Mouse (Mus musculus): Measurements from ENCODE around the gene Asic3. TPM values are rescaled to one million over a fixed set of nuclear protein-coding genes. Genes with fewer than 3 reads are reported as not detected.
A peak's percentile ranks its signal among the peaks of the same experiment; 100 is the strongest.

Gene Asic3
- polyA plus RNA-seq, 1 experiment from 2014 or later, result 3.0 TPM

DNA sequence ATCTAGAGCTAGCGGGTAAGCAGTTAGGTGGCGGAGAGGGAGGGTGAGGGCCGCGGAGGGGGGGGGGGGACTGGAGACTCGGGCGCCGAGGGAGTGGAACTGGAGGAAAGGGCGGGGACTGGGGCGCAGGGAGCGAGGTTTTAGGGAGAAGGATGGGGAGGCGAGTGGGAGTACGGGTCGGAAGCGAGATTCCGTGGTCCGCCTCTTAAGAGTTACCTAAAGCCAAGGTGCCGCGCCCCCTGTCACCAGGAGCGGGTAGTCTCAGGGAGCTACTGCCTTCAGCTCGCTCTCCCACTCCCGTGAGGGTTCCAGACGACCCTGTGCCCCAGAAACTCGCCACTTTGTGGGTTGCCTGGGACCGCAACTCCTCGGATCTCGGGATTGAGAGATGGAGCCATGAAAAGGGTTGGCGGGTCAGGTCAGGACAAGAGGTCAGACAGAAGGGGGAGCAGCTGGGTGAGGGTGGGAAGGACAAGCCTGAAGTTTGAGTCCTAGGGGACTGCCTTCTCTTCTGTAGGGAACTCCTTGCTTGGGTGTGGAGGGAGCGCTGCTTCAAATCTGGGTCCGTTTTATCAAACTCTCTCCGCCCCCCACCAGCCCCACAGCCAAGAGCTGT, 12.3 kb downstream of the Asic3 start:
- H3K4me2 ChIP-seq, result peak overlapping the region; percentile 85
- ATAC-seq (ENCODE audit: low read depth), result no peak
- H3K27me3 ChIP-seq, result peaks cover 15% of the 10 kb centered on the region; the same call in 1 of the 2 replicates
- peaks cover 19% of the 10 kb centered on the region for H3K36me3 ChIP-seq
- H3K9me3 ChIP-seq, result no peaks in the 10 kb centered on the region
- H3K27ac ChIP-seq (replicated peaks), result no peak overlapping the region
- WGBS, result under 1% methylated on average over 26 of the region's 30 CpGs
- peaks cover 64% of the 10 kb centered on the region for H3K4me1 ChIP-seq (replicated peaks)
- H3K9ac ChIP-seq, result peak overlapping the region; percentile 82
- H3K4me3 ChIP-seq, result peak overlapping the region; percentile 64

DNA sequence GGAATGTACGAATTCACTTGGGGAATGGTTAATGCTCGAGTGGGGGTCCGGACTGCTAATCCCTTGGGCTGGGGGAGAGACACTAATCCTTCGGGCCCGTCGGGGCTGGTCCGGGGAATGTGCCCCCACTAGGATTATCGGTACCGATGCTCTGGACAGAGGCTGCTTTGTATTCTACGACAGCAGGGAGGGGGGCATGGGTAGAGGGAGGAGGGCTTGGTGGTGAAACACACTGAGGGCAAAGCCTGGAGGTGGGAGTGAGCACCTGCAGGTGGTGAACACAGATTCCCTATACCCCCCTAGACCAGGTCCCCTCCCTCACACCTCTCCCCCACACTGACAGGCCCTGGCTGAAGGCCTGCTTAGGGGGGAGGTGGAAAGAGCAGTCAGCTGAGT, 12.8 kb downstream of the Asic3 start:
- Histone ChIP-seq H3K9ac (peak overlapping the region; percentile 82), H3K4me3 (peak overlapping the region; percentile 64), H3K4me2 (peak overlapping the region; percentile 85), H3K4me1 (replicated peaks) (peaks cover 64% of the 10 kb centered on the region), H3K9me3 (no peaks in the 10 kb centered on the region), H3K27me3 (peaks cover 15% of the 10 kb centered on the region; the same call in 1 of the 2 replicates), H3K27ac (replicated peaks) (no peak overlapping the region), H3K36me3 (peaks cover 19% of the 10 kb centered on the region)
- ATAC-seq (ENCODE audit: low read depth), result no peak
- 2% methylated on average over 10 of the region's 10 CpGs for WGBS

DNA sequence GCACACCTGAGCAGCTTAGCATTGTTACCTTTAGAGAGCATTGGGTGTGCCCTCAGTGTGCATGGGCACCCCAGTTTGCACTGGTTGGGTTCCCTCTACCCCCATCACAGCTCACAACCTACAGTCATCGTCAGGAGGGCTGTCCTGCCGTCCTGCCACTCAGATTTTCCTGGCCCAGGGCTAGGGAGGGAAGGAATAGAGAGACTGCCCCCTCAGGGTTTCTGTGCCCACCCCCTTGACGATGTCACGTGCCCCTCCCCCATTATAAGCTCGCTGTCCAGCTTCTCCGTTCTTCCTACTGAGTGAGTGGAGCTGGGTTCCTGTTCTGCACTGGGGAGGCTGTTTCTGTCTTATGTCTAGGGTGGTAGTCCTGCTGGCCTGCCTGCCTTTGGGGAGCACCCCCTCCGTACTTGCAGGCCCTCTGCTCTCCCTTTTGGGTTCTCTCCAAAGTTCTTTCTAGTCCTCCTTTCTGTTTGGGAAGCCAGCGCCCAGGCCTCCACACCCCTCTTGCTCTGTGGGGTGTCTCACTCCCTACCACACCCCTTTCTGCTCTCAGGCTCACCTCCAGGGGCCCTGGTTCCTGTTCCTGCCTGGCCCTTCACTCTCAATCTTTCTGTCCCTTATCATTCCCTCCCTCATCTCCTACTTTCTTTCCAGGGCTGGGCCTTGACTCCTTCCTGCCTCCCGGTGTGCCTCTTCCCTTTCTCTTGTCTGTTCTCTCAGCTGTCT, 13.5 kb downstream of the Asic3 start:
- Histone ChIP-seq H3K9me3 (no peaks in the 10 kb centered on the region), H3K4me2 (peak overlapping the region; percentile 85), H3K4me3 (peak overlapping the region; percentile 64; the same call in 1 of the 2 replicates), H3K9ac (peak overlapping the region; percentile 82; the same call in 1 of the 2 replicates), H3K27me3 (peaks cover 15% of the 10 kb centered on the region; the same call in 1 of the 2 replicates), H3K27ac (replicated peaks) (no peak overlapping the region), H3K36me3 (peaks cover 22% of the 10 kb centered on the region), H3K4me1 (replicated peaks) (peaks cover 60% of the 10 kb centered on the region)
- ATAC-seq (ENCODE audit: low read depth), result no peak
- WGBS, result 10% methylated on average over 9 of the region's 9 CpGs

- Histone ChIP-seq H3K4me2 (peak overlapping the region; percentile 85), H3K36me3 (peaks cover 27% of the 10 kb centered on the region), H3K4me1 (replicated peaks) (peaks cover 55% of the 10 kb centered on the region), H3K27ac (replicated peaks) (no peak overlapping the region), H3K9ac (0 out of 2 replicates have a peak overlapping the region, but pooled peaks have one; percentile 22), H3K9me3 (no peaks in the 10 kb centered on the region), H3K4me3 (no peak overlapping the region), H3K27me3 (peaks cover 15% of the 10 kb centered on the region; the same call in 1 of the 2 replicates)
- 20% methylated on average over 12 of the region's 12 CpGs for WGBS
- ATAC-seq (ENCODE audit: low read depth), result no peak
Observed at GRCm38 (mm10) chr5:24427285-24427633, 14.1 kb downstream of the Asic3 start.

DNA sequence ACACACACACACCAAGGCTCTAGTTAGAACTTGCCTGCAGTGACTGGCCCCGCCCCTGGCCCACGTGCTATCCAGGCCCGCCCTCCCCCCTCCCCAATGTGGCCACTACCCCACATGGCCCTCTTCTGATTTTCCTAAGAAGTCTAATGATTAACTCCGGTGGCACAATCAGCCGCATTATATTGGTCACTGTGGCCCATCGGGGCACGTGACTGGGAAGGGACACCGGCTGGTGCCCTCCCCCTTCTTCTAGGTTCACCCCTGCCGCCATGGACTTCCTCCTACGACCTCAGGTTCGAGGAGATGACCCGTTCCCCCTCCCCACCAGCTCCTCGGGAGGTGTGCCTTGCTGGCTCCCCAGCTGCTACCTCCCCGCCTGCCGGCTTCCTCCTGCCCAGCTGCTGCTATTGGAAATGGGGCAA, 14.8 kb downstream of the Asic3 start:
- no peak overlapping the region for H3K4me3 ChIP-seq
- peaks cover 35% of the 10 kb centered on the region for H3K36me3 ChIP-seq
- H3K9ac ChIP-seq, result peak overlapping the region; percentile 43
- no peaks in the 10 kb centered on the region for H3K9me3 ChIP-seq
- peaks cover 15% of the 10 kb centered on the region; the same call in 1 of the 2 replicates for H3K27me3 ChIP-seq
- ATAC-seq (ENCODE audit: low read depth), result no peak
- H3K27ac ChIP-seq (replicated peaks), result no peak overlapping the region
- 7% methylated on average over 15 of the region's 15 CpGs for WGBS
- peaks cover 48% of the 10 kb centered on the region for H3K4me1 ChIP-seq (replicated peaks)
- peak overlapping the region; percentile 22 for H3K4me2 ChIP-seq

DNA sequence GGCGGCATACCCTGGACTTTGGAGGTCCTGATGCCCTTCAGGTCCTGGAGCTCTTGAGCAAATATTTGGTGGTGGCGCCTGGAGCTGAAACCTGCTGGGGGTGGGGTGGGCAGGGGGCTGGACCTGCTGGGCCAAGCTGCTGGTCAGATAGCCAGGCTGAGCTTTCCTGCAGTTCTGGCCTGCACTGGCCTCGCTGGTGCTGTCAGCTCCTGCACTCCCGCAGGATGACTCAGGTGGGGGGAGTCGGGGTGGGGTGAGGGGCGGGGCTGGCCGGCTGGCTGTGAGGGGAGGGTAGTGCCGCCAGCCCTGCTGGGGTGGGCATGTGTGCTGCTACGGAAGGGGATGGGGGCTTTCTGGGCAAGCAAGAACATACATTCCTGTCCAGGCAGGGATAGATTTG, 15.4 kb downstream of the Asic3 start:
- Histone ChIP-seq H3K4me1 (replicated peaks) (peaks cover 46% of the 10 kb centered on the region), H3K4me3 (no peak overlapping the region), H3K9ac (peak overlapping the region; percentile 43), H3K27ac (replicated peaks) (no peak overlapping the region), H3K9me3 (no peaks in the 10 kb centered on the region), H3K4me2 (no peak overlapping the region), H3K27me3 (peaks cover 15% of the 10 kb centered on the region; the same call in 1 of the 2 replicates), H3K36me3 (peaks cover 41% of the 10 kb centered on the region)
- 13% methylated on average over 9 of the region's 9 CpGs for WGBS
- no peak for ATAC-seq (ENCODE audit: low read depth)

GRCm38 (mm10) chr5:24433993-24434392, 20.8 kb downstream of the Asic3 start:
- H3K9ac ChIP-seq, result no peak overlapping the region
- H3K4me2 ChIP-seq, result no peak overlapping the region
- H3K27ac ChIP-seq (replicated peaks), result no peak overlapping the region
- H3K27me3 ChIP-seq, result no peaks in the 10 kb centered on the region
- WGBS, result 93% methylated on average over 8 of the region's 8 CpGs
- H3K4me3 ChIP-seq, result no peak overlapping the region
- ATAC-seq (ENCODE audit: low read depth), result no peak
- H3K4me1 ChIP-seq (replicated peaks), result no peaks in the 10 kb centered on the region
- H3K36me3 ChIP-seq, result peaks cover 76% of the 10 kb centered on the region
- H3K9me3 ChIP-seq, result no peaks in the 10 kb centered on the region

DNA sequence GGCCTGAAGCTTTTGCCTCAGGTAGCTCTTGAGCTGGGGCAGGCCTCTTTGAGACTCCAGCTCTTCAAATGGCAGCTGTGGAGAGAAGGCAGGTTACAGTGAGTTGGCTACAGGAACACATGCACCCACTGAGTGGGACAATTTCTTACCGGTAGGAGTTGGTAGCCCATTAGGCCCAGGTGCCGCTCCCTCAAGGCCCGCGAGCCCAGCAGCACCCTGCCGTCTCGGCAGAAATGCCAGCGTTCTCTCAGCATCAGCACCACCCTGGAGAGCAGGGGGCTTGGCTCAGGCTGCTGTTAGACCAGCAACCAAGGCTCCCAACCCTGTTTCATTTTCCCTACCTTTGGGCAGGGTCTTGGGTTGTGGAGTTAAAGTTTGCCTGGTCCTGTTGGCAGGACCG, 28.0 kb downstream of the Asic3 start:
- peaks cover 58% of the 10 kb centered on the region for H3K36me3 ChIP-seq

GRCm38 (mm10) chr5:24442029-24442428, 28.8 kb downstream of the Asic3 start:
- WGBS, result 86% methylated on average over 9 of the region's 9 CpGs
- H3K36me3 ChIP-seq, result peaks cover 56% of the 10 kb centered on the region

More for the DNA sequence above, 28.0 kb downstream of the Asic3 start:
- peaks cover 21% of the 10 kb centered on the region for H3K4me1 ChIP-seq (replicated peaks)
- no peak overlapping the region for H3K27ac ChIP-seq (replicated peaks)
- no peak overlapping the region for H3K9ac ChIP-seq
- no peak for ATAC-seq (ENCODE audit: low read depth)
- no peaks in the 10 kb centered on the region for H3K27me3 ChIP-seq
- H3K4me2 ChIP-seq, result no peak overlapping the region
- no peaks in the 10 kb centered on the region for H3K9me3 ChIP-seq
- WGBS, result 93% methylated on average over 8 of the region's 8 CpGs
- H3K4me3 ChIP-seq, result no peak overlapping the region

GRCm38 (mm10) chr5:24443204-24443603, 30.0 kb downstream of the Asic3 start:
- H3K27ac ChIP-seq (replicated peaks), result no peak overlapping the region
- peaks cover 54% of the 10 kb centered on the region for H3K36me3 ChIP-seq
- H3K4me1 ChIP-seq (replicated peaks), result peaks cover 38% of the 10 kb centered on the region
- no peak for ATAC-seq (ENCODE audit: low read depth)
- no peak overlapping the region for H3K4me2 ChIP-seq
- no peaks in the 10 kb centered on the region for H3K27me3 ChIP-seq
- H3K9ac ChIP-seq, result no peak overlapping the region
- H3K4me3 ChIP-seq, result no peak overlapping the region
- WGBS, result 88% methylated on average over 7 of the region's 7 CpGs
- no peaks in the 10 kb centered on the region for H3K9me3 ChIP-seq

More at GRCm38 (mm10) chr5:24442029-24442428, 28.8 kb downstream of the Asic3 start:
- Histone ChIP-seq H3K9ac (no peak overlapping the region), H3K4me2 (no peak overlapping the region), H3K9me3 (no peaks in the 10 kb centered on the region), H3K4me3 (no peak overlapping the region), H3K27ac (replicated peaks) (no peak overlapping the region), H3K4me1 (replicated peaks) (peaks cover 28% of the 10 kb centered on the region), H3K27me3 (no peaks in the 10 kb centered on the region)
- no peak for ATAC-seq (ENCODE audit: low read depth)

DNA sequence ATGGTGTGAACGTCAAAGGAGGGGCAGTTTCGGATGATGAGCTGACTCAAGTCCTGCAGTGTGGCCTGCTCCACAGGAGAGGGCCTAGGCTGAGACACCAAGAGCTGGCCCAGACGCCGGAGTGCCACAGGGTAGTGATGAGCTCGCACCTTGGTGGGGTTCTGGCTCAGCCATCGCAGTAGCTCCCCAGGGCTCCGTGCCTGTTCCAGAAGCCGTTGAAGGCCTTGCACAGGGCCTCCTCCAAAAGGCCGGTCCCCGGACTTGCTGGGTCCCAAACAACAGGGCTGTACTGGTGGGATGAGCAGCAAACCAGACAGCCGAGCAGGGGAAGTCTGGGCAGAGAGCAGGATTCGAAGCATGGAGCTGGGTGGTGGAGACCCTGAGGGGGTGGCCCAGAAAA, 30.7 kb downstream of the Asic3 start:
- peaks cover 49% of the 10 kb centered on the region for H3K36me3 ChIP-seq
- peak overlapping the region; percentile 97 for H3K4me2 ChIP-seq
- H3K27me3 ChIP-seq, result no peaks in the 10 kb centered on the region
- WGBS, result 87% methylated on average over 12 of the region's 12 CpGs
- H3K4me1 ChIP-seq (replicated peaks), result peaks cover 38% of the 10 kb centered on the region
- H3K9ac ChIP-seq, result peak overlapping the region; percentile 92
- H3K27ac ChIP-seq (replicated peaks), result peak overlapping the region; percentile 89; the same call in 1 of the 2 replicates
- H3K4me3 ChIP-seq, result peak overlapping the region; percentile 86
- no peaks in the 10 kb centered on the region for H3K9me3 ChIP-seq
- ATAC-seq (ENCODE audit: low read depth), result no peak

DNA sequence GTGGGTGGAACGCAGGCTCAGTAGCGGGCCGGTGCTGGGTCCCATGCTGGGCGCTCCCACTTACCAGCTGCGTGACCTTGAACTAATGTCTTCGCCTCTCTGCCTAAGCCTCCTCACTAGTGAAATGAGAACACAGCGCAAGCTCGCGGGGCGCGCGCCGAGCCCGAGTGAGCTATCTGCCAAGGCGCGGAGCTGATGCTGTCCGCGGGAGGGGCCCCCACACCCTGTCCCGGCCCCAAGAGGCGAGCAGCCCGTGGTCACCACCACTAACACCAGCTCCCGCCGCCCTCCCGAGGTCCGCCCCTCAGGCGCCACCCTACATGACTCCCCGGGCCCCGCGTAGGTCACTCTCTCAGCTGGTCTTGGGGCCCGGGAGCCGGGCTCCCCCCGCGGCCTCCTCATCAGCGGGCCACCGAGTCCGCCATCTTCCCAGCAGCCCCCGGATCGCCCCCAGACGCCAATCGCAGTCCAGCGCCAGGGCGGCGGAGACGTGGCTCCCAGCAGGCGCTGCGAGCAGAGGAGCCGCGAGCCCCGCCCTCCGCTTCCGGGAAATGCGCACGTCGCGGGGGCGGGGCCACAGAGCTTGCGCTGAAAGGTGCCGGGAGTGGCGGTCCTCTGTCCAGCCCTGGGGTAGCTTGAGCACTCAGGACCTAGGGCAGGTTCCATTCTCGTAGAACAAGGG, 31.7 kb downstream of the Asic3 start, which contains the start of gene Fastk:
TSS of gene Fastk (minus strand) at position 542 of the 682 bp plus-strand sequence.
- no peaks in the 10 kb centered on the region for H3K27me3 ChIP-seq
- peaks cover 38% of the 10 kb centered on the region for H3K4me1 ChIP-seq (replicated peaks)
- no peaks in the 10 kb centered on the region for H3K9me3 ChIP-seq
- under 1% methylated on average over 60 of the region's 60 CpGs for WGBS
- peak within 1 kb of the TSS; percentile 92 for H3K9ac ChIP-seq
- H3K4me2 ChIP-seq, result peak within 1 kb of the TSS; percentile 97
- peak; percentile 79 for ATAC-seq (ENCODE audit: low read depth)
- peaks cover 39% of the 10 kb centered on the region for H3K36me3 ChIP-seq
- peak within 1 kb of the TSS; percentile 86 for H3K4me3 ChIP-seq
- H3K27ac ChIP-seq (replicated peaks), result peak within 1 kb of the TSS; percentile 89

Data from neural tube, embryonic 13.5 days (tissue).